Mouse (Mus musculus) embryonic fibroblast, embryonic 13.5 days (primary cell): ENCODE measurements around the gene Palm.

Experiments
- CTCF ChIP-seq: IDR thresholded peaks from 2 replicates; pipeline ENCODE4 v1.5.1; 2011; ENCODE audit warnings: mild to moderate bottlenecking, control low read depth, low read length, moderate library complexity, borderline replicate concordance; ENCODE audit not compliant: insufficient read depth
- POLR2A ChIP-seq: IDR thresholded peaks from 2 replicates; pipeline ENCODE4 v1.6.1; 2011; ENCODE audit warnings: low read depth, mild to moderate bottlenecking, control low read depth, low read length, moderate library complexity

- TF ChIP-seq CTCF (no peak), POLR2A (no peak)
Observed at GRCm38 (mm10) chr10:79795905-79796304, 2.5 kb downstream of the Palm start.
